Mouse (Mus musculus) embryonic fibroblast, embryonic 13.5 days (primary cell): ENCODE results near the gene Ajm1.

Experiments
- CTCF ChIP-seq: IDR thresholded peaks from 2 replicates; pipeline ENCODE4 v1.5.1; 2011; ENCODE audit warnings: mild to moderate bottlenecking, control low read depth, low read length, moderate library complexity, borderline replicate concordance; ENCODE audit not compliant: insufficient read depth
- POLR2A ChIP-seq: IDR thresholded peaks from 2 replicates; pipeline ENCODE4 v1.6.1; 2011; ENCODE audit warnings: low read depth, mild to moderate bottlenecking, control low read depth, low read length, moderate library complexity

- TF ChIP-seq POLR2A (no peak), CTCF (no peak)
Measured at GRCm38 (mm10) chr2:25536531-25536930, 45.0 kb downstream of the Ajm1 start.
